Mouse (Mus musculus) kidney, postnatal 0 days (tissue): ENCODE measurements around the gene Bud13. TPM values are rescaled to one million over a fixed set of nuclear protein-coding genes. Genes with fewer than 3 reads are reported as not detected.

Experiments
- ATAC-seq: fragments of 200-750 bp; cut with Nextera tagmentation; replicated peaks from 2 replicates; pipeline ENCODE4 v1.8.0; 2017; ENCODE audit warnings: low read depth, moderate number of reproducible peaks, moderate TSS enrichment, moderate library complexity; ENCODE audit not compliant: low FRiP score
- DNase-seq: peaks from one replicate; pipeline ENCODE4 v3.0.0-alpha.2; 2016; ENCODE audit warnings: low spot score
- H3K27ac ChIP-seq: fragments of 300-500 bp; sonication (generic); 2 replicates; pipeline ENCODE4 v1.5.1; 2014; ENCODE audit warnings: mild to moderate bottlenecking
- H3K27me3 ChIP-seq: fragments of 300-500 bp; sonication (generic); 2 replicates; pipeline ENCODE4 v1.6.1; 2014; ENCODE audit warnings: low read length, mixed read lengths; ENCODE audit not compliant: insufficient read depth
- H3K36me3 ChIP-seq: fragments of 300-500 bp; sonication (generic); 2 replicates; pipeline ENCODE4 v1.6.1; 2014; ENCODE audit warnings: low read length, mixed read lengths; ENCODE audit not compliant: insufficient read depth
- H3K4me1 ChIP-seq: fragments of 300-500 bp; sonication (generic); replicated peaks from 2 replicates; pipeline ENCODE4 v1.6.1; 2014; ENCODE audit warnings: antibody characterized with exemption, low read length, mixed read lengths; ENCODE audit not compliant: insufficient read depth
- H3K4me2 ChIP-seq: fragments of 300-500 bp; sonication (generic); 2 replicates; pipeline ENCODE4 v1.6.1; 2014; ENCODE audit warnings: mild to moderate bottlenecking, low read length, moderate library complexity, mixed read lengths
- H3K4me3 ChIP-seq: fragments of 300-500 bp; sonication (generic); replicated peaks from 2 replicates; pipeline ENCODE4 v1.5.1; 2014; ENCODE audit warnings: low read depth, low read length
- H3K9ac ChIP-seq: fragments of 300-500 bp; sonication (generic); 2 replicates; pipeline ENCODE4 v1.6.1; 2014; ENCODE audit warnings: low read depth, low read length
- H3K9me3 ChIP-seq: fragments of 300-500 bp; sonication (generic); replicated peaks from 2 replicates; pipeline ENCODE4 v1.6.1; 2016; ENCODE audit warnings: low read length, inconsistent platforms, mixed read lengths
- CTCF ChIP-seq: IDR thresholded peaks from 2 replicates; pipeline ENCODE4 v1.5.1; 2016; ENCODE audit warnings: antibody characterized with exemption, low read depth, mild to moderate bottlenecking, moderate library complexity
- WGBS: fragments of 180-500 bp; shearing (Covaris S2); extraction: QIAGEN DNeasy Blood & Tissue Kit; methylation state at CpG from one replicate; pipeline ENCODE4 v1.1.7; 2014; 5-methylcytosine and 5-hydroxymethylcytosine counted together
- polyA plus RNA-seq: library from polyadenylated mRNA; unstranded; fragments of >200 nt; fragmentation: Nextera tagmentation; extraction: Ambion mirVana; gene quantifications from 2 replicates; pipeline ENCODE4 v1.2.1, GENCODE M21; 2015

The Bud13 gene
- 14.9 and 16.2 TPM in 2 replicates for polyA plus RNA-seq

- no peaks in the 10 kb centered on the region for H3K9me3 ChIP-seq
- under 1% methylated on average over 55 of the region's 55 CpGs for WGBS
- H3K4me3 ChIP-seq = peak within 1 kb of the TSS; percentile 84
- peak within 1 kb of the TSS; percentile 80 for H3K9ac ChIP-seq
- H3K27ac ChIP-seq = peak within 1 kb of the TSS; percentile 89
- ATAC-seq (peak; percentile 92), DNase-seq (peak; percentile 97)
- H3K27me3 ChIP-seq = no peaks in the 10 kb centered on the region
- peak within 1 kb of the TSS; percentile 63 for H3K4me2 ChIP-seq
- peaks cover 34% of the 10 kb centered on the region; the same call in 1 of the 2 replicates for H3K36me3 ChIP-seq
- H3K4me1 ChIP-seq = peaks cover 6% of the 10 kb centered on the region
- peak; percentile 72 for TF ChIP-seq CTCF
Observed at GRCm38 (mm10) chr9:46282631-46283436, at the start of gene Bud13. Bud13 (plus strand) TSS chr9:46283008.

GRCm38 (mm10) chr9:46235196-46235595 is 47.6 kb upstream of the Bud13 start:
- Histone ChIP-seq H3K4me3 (no peak overlapping the region), H3K27ac (no peak overlapping the region), H3K4me1 (peaks cover 6% of the 10 kb centered on the region; the same call in 1 of the 2 replicates), H3K9me3 (no peaks in the 10 kb centered on the region), H3K4me2 (no peak overlapping the region), H3K27me3 (no peaks in the 10 kb centered on the region), H3K9ac (no peak overlapping the region), H3K36me3 (no peaks in the 10 kb centered on the region)
- DNase-seq (no peak), ATAC-seq (no peak)
- no peak for TF ChIP-seq CTCF
- WGBS = 68% methylated on average over 6 of the region's 6 CpGs

- TF ChIP-seq CTCF = no peak
Observed at GRCm38 (mm10) chr9:46235596-46235648, 47.4 kb upstream of the Bud13 start, which contains the start of gene Apoc3. Apoc3 (minus strand) TSS chr9:46235636.

GRCm38 (mm10) chr9:46235649-46236048 is 47.2 kb upstream of the Bud13 start:
- ATAC-seq (no peak), DNase-seq (no peak)
- no peak for TF ChIP-seq CTCF
- Histone ChIP-seq H3K4me3 (no peak overlapping the region), H3K4me2 (no peak overlapping the region), H3K36me3 (no peaks in the 10 kb centered on the region), H3K4me1 (peaks cover 2% of the 10 kb centered on the region; the same call in 1 of the 2 replicates), H3K27ac (no peak overlapping the region), H3K9ac (no peak overlapping the region), H3K9me3 (no peaks in the 10 kb centered on the region), H3K27me3 (no peaks in the 10 kb centered on the region)
- WGBS = 54% methylated on average over 4 of the region's 4 CpGs

More at GRCm38 (mm10) chr9:46235596-46235648, 47.4 kb upstream of the Bud13 start, which contains the start of gene Apoc3:
- peaks cover 4% of the 10 kb centered on the region; the same call in 1 of the 2 replicates for H3K4me1 ChIP-seq
- H3K4me2 ChIP-seq = no peak within 1 kb of the TSS
- ATAC-seq = no peak
- no peaks in the 10 kb centered on the region for H3K36me3 ChIP-seq
- no peak for DNase-seq
- no peak within 1 kb of the TSS for H3K4me3 ChIP-seq
- H3K27me3 ChIP-seq = no peaks in the 10 kb centered on the region
- no peak within 1 kb of the TSS for H3K27ac ChIP-seq
- H3K9ac ChIP-seq = no peak within 1 kb of the TSS
- H3K9me3 ChIP-seq = no peaks in the 10 kb centered on the region

- ATAC-seq (no peak), DNase-seq (no peak)
- Histone ChIP-seq H3K27me3 (no peaks in the 10 kb centered on the region), H3K27ac (no peak overlapping the region), H3K9ac (no peak overlapping the region), H3K4me1 (no peaks in the 10 kb centered on the region), H3K9me3 (no peaks in the 10 kb centered on the region), H3K36me3 (no peaks in the 10 kb centered on the region), H3K4me3 (no peak overlapping the region), H3K4me2 (no peak overlapping the region)
- no peak for TF ChIP-seq CTCF
- 86% methylated on average over 7 of the region's 7 CpGs for WGBS
Observed at GRCm38 (mm10) chr9:46238850-46239249, 44.0 kb upstream of the Bud13 start.

GRCm38 (mm10) chr9:46240526-46241153 is 42.2 kb upstream of the Bud13 start, which contains the start of gene Apoa4:
Apoa4 (plus strand) TSS chr9:46240696.
- no peak for ATAC-seq
- no peaks in the 10 kb centered on the region for H3K9me3 ChIP-seq
- DNase-seq = no peak
- no peak within 1 kb of the TSS for H3K27ac ChIP-seq
- no peak within 1 kb of the TSS for H3K4me2 ChIP-seq
- 64% methylated on average over 7 of the region's 7 CpGs for WGBS
- H3K27me3 ChIP-seq = no peaks in the 10 kb centered on the region
- TF ChIP-seq CTCF = no peak
- H3K4me1 ChIP-seq = no peaks in the 10 kb centered on the region
- H3K9ac ChIP-seq = no peak within 1 kb of the TSS
- no peaks in the 10 kb centered on the region for H3K36me3 ChIP-seq
- H3K4me3 ChIP-seq = no peak within 1 kb of the TSS
